Mouse (Mus musculus) forebrain, embryonic 16.5 days (tissue): ENCODE measurements around the gene Arhgef28. TPM values are rescaled to one million over a fixed set of nuclear protein-coding genes. Genes with fewer than 3 reads are reported as not detected.

Source experiments
- ATAC-seq: fragments of 200-750 bp; cut with Nextera tagmentation; 2 replicates; pipeline ENCODE4 v1.8.0; 2017; ENCODE audit warnings: mild to moderate bottlenecking, moderate library complexity
- H3K27ac ChIP-seq: fragments of 300-500 bp; sonication (generic); 2 replicates; pipeline ENCODE4 v1.5.1; 2014; ENCODE audit warnings: low read length, control low read depth
- H3K27me3 ChIP-seq: fragments of 300-500 bp; sonication (generic); replicated peaks from 2 replicates; pipeline ENCODE4 v1.6.1; 2014; ENCODE audit warnings: low read length; ENCODE audit not compliant: control insufficient read depth, insufficient read depth
- H3K36me3 ChIP-seq: fragments of 300-500 bp; sonication (generic); 2 replicates; pipeline ENCODE4 v1.6.1; 2014; ENCODE audit not compliant: control insufficient read depth, insufficient read depth
- H3K4me1 ChIP-seq: fragments of 300-500 bp; sonication (generic); replicated peaks from 2 replicates; pipeline ENCODE4 v1.6.1; 2014; ENCODE audit warnings: low read length; ENCODE audit not compliant: control insufficient read depth, insufficient read depth
- H3K4me2 ChIP-seq: fragments of 300-500 bp; sonication (generic); 2 replicates; pipeline ENCODE4 v1.6.1; 2014; ENCODE audit warnings: mild to moderate bottlenecking, low read length, control low read depth
- H3K4me3 ChIP-seq: fragments of 300-500 bp; sonication (generic); replicated peaks from 2 replicates; pipeline ENCODE4 v1.5.1; 2014; ENCODE audit warnings: mild to moderate bottlenecking, low read length, control low read depth
- H3K9ac ChIP-seq: fragments of 300-500 bp; sonication (generic); replicated peaks from 2 replicates; pipeline ENCODE4 v1.6.1; 2014; ENCODE audit warnings: low read depth, low read length, control low read depth
- H3K9me3 ChIP-seq: fragments of 300-500 bp; sonication (generic); 2 replicates; pipeline ENCODE4 v1.6.1; 2016; ENCODE audit warnings: low read length; ENCODE audit not compliant: control insufficient read depth
- WGBS: fragments of 180-500 bp; shearing (Covaris S2); extraction: QIAGEN DNeasy Blood & Tissue Kit; methylation state at CpG from one replicate; pipeline ENCODE4 v1.1.7; 2014; 5-methylcytosine and 5-hydroxymethylcytosine counted together
- polyA plus RNA-seq: library from polyadenylated mRNA; unstranded; fragments of >200 nt; fragmentation: Nextera tagmentation; extraction: Ambion mirVana; gene quantifications from 2 replicates; pipeline ENCODE4 v1.2.1, GENCODE M21; 2015

Arhgef28 gene
- polyA plus RNA-seq, 1 experiment from 2014 or later, result 17.3 TPM

DNA sequence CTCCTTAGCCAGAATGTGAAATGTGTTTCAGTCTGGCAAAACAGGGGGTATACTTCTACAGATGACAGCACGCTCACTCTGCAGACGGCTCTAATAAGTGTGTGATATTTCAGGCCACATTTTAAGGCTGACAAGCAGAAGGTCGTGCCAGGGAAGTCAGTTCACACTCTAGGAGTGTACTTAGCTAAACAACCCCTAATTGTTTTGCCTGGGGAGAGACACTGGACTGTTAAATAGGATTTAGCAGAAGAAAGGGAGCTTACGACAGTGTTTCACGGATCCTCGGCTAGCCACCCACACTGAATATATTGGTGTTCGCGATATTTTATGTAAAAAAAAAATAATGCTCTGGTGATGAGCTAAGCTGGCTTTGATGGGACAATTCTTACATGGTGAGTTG lies 286.6 kb downstream of the Arhgef28 start:
- Histone ChIP-seq H3K9ac (no peak overlapping the region), H3K9me3 (no peaks in the 10 kb centered on the region), H3K4me3 (no peak overlapping the region), H3K27me3 (no peaks in the 10 kb centered on the region), H3K4me1 (peaks cover 21% of the 10 kb centered on the region), H3K4me2 (no peak overlapping the region), H3K27ac (peak overlapping the region; percentile 52), H3K36me3 (no peaks in the 10 kb centered on the region)
- WGBS, result 8% methylated on average over 8 of the region's 8 CpGs
- no peak for ATAC-seq

- no peak overlapping the region for H3K4me3 ChIP-seq
- no peak overlapping the region for H3K9ac ChIP-seq
- H3K4me1 ChIP-seq, result peaks cover 21% of the 10 kb centered on the region
- H3K9me3 ChIP-seq, result no peaks in the 10 kb centered on the region
- peak; percentile 83 for ATAC-seq
- 45% methylated on average over 12 of the region's 12 CpGs for WGBS
- peak overlapping the region; percentile 82 for H3K27ac ChIP-seq
- no peaks in the 10 kb centered on the region for H3K27me3 ChIP-seq
- no peaks in the 10 kb centered on the region for H3K36me3 ChIP-seq
- H3K4me2 ChIP-seq, result no peak overlapping the region
Observed at GRCm38 (mm10) chr13:97918117-97918900, 287.9 kb downstream of the Arhgef28 start.

GRCm38 (mm10) chr13:97911013-97911412 lies 295.2 kb downstream of the Arhgef28 start:
- no peak overlapping the region for H3K4me2 ChIP-seq
- H3K9ac ChIP-seq, result peak overlapping the region; percentile 35; the same call in 1 of the 2 replicates
- peak overlapping the region; percentile 70 for H3K27ac ChIP-seq
- no peaks in the 10 kb centered on the region for H3K27me3 ChIP-seq
- H3K36me3 ChIP-seq, result no peaks in the 10 kb centered on the region
- peak; percentile 55; the same call in 1 of the 2 replicates for ATAC-seq
- WGBS, result 6% methylated on average over 10 of the region's 10 CpGs
- H3K9me3 ChIP-seq, result no peaks in the 10 kb centered on the region
- H3K4me3 ChIP-seq, result no peak overlapping the region
- peaks cover 6% of the 10 kb centered on the region for H3K4me1 ChIP-seq

DNA sequence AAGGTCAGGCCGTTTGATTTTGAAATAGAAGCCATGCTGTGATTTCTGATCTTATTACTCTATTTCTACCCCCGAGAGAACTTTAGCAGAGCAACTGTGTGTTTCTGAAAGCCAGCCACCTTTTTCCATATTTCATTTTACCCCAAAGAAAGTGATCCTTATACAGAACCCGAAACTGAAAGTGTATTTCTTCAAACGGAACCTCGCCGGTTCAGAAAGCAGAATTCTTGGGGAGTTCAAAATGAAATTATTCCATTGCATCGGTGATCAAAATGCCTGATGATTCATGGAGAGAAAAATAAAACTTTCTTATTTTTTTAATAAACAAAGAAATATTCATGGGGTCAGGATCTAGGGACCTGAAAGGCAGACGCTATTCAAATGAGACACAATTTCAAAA lies 303.4 kb downstream of the Arhgef28 start:
- Histone ChIP-seq H3K9me3 (no peaks in the 10 kb centered on the region), H3K4me2 (no peak overlapping the region), H3K4me3 (no peak overlapping the region), H3K27ac (no peak overlapping the region), H3K9ac (no peak overlapping the region), H3K36me3 (no peaks in the 10 kb centered on the region), H3K27me3 (no peaks in the 10 kb centered on the region), H3K4me1 (peaks cover 21% of the 10 kb centered on the region)
- no peak for ATAC-seq
- 92% methylated on average over 8 of the region's 8 CpGs for WGBS

GRCm38 (mm10) chr13:97900380-97900758 lies 305.9 kb downstream of the Arhgef28 start:
- H3K9ac ChIP-seq, result peak overlapping the region; percentile 31; the same call in 1 of the 2 replicates
- H3K27me3 ChIP-seq, result no peaks in the 10 kb centered on the region
- H3K27ac ChIP-seq, result peak overlapping the region; percentile 75
- no peaks in the 10 kb centered on the region for H3K36me3 ChIP-seq
- WGBS, result 25% methylated on average over 3 of the region's 3 CpGs
- peaks cover 21% of the 10 kb centered on the region for H3K4me1 ChIP-seq
- H3K9me3 ChIP-seq, result no peaks in the 10 kb centered on the region
- ATAC-seq, result peak; percentile 90
- H3K4me2 ChIP-seq, result no peak overlapping the region
- no peak overlapping the region for H3K4me3 ChIP-seq

GRCm38 (mm10) chr13:97899604-97900379 lies 306.4 kb downstream of the Arhgef28 start:
- H3K9ac ChIP-seq, result peak overlapping the region; percentile 31; the same call in 1 of the 2 replicates
- no peaks in the 10 kb centered on the region for H3K27me3 ChIP-seq
- H3K4me1 ChIP-seq, result peaks cover 21% of the 10 kb centered on the region
- peak overlapping the region; percentile 75 for H3K27ac ChIP-seq
- H3K36me3 ChIP-seq, result no peaks in the 10 kb centered on the region
- no peaks in the 10 kb centered on the region for H3K9me3 ChIP-seq
- WGBS, result 44% methylated on average over 14 of the region's 14 CpGs
- H3K4me3 ChIP-seq, result no peak overlapping the region
- H3K4me2 ChIP-seq, result no peak overlapping the region
- peak; percentile 65 for ATAC-seq

- H3K9ac ChIP-seq, result no peak overlapping the region
- H3K4me3 ChIP-seq, result no peak overlapping the region
- 68% methylated on average over 2 of the region's 2 CpGs for WGBS
- peaks cover 23% of the 10 kb centered on the region for H3K4me1 ChIP-seq
- H3K27ac ChIP-seq, result no peak overlapping the region
- H3K4me2 ChIP-seq, result no peak overlapping the region
- H3K27me3 ChIP-seq, result no peaks in the 10 kb centered on the region
- ATAC-seq, result no peak
- H3K36me3 ChIP-seq, result no peaks in the 10 kb centered on the region
- no peaks in the 10 kb centered on the region for H3K9me3 ChIP-seq
Observed at GRCm38 (mm10) chr13:97898590-97898989, 307.6 kb downstream of the Arhgef28 start.

DNA sequence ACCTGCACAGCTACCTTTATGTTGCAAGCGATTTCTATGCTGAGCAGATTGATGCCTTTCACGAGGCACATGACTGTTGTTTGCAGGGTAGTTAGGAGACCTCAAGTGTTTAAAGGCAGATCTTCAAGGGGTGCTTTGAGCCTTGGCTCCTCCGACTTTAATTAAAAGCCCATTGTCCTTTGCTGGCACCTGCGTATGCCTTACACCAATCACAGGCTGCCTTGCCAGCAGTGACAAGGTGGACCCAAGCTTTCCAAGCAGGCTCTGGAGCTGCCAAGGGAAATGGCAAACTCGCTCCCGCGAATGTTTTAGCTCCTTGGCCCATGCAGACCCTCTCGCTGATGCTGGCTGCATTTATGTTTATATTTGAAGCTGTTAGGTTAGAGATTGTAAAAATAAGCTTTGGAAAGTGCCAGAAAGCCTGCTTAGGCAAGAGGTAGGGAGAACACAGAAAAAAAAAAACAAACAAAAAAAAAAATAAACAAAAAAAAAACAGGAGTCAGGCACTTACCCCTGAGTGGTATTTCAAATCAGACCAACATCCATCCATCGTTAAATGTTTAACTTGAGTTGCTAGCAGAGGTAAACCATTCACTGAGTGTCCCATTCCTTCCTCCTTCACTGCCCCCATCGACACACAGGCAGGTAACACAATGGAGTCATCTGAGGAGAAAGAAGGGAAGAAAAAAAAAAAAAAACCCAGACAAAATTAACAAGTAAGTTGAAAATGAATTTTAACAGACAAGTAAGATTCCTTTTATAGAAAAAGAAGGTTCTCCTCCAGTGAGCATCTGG lies 313.0 kb downstream of the Arhgef28 start:
- H3K4me3 ChIP-seq, result no peak overlapping the region
- H3K9ac ChIP-seq, result 0 out of 2 replicates have a peak overlapping the region, but pooled peaks have one; percentile 20
- WGBS, result 9% methylated on average over 10 of the region's 10 CpGs
- H3K4me2 ChIP-seq, result peak overlapping the region; percentile 19
- peaks cover 22% of the 10 kb centered on the region for H3K4me1 ChIP-seq
- H3K27ac ChIP-seq, result peak overlapping the region; percentile 89
- peak; percentile 68 for ATAC-seq
- no peaks in the 10 kb centered on the region for H3K9me3 ChIP-seq
- H3K36me3 ChIP-seq, result no peaks in the 10 kb centered on the region
- H3K27me3 ChIP-seq, result no peaks in the 10 kb centered on the region
